Mouse (Mus musculus): ENCODE measurements at regions not wholly inside any gene's neighbourhood (a gene's known extent, or its start where the extent isn't known, plus 50 kb on each side); places are given as distances from the start of the nearest gene placed in this dataset.

- Histone ChIP-seq H3K4me1 (ENCODE audit: control insufficient read depth, insufficient read depth, low read length) (peaks cover 3% of the 10 kb centered on the region; the same call in 1 of the 2 replicates), H3K36me3 (ENCODE audit: control insufficient read depth, insufficient read depth, low read length) (no peaks in the 10 kb centered on the region), H3K9me3 (ENCODE audit: control insufficient read depth, low read length) (no peaks in the 10 kb centered on the region), H3K4me2 (ENCODE audit: low read depth, low read length) (no peak overlapping the region), H3K4me3 (ENCODE audit: low read depth, low read length) (no peak overlapping the region), H3K27ac (replicated peaks; ENCODE audit: low read depth, low read length) (no peak overlapping the region), H3K27me3 (replicated peaks; ENCODE audit: control insufficient read depth, insufficient read depth, low read length) (no peaks in the 10 kb centered on the region), H3K9ac (ENCODE audit: low read depth, low read length) (no peak overlapping the region)
- 40% methylated on average over 4 of the region's 4 CpGs for WGBS
- ATAC-seq (ENCODE audit: low read depth) (no peak), DNase-seq (ENCODE audit: low spot score) (peak; percentile 33)
These were observed 126.6 kb upstream of the Thsd7b start for GRCm38 (mm10) chr1:129146395-129147094.

- Histone ChIP-seq H3K4me3 (ENCODE audit: low read depth, low read length) (no peak overlapping the region), H3K9ac (ENCODE audit: low read depth, low read length) (no peak overlapping the region), H3K4me2 (ENCODE audit: low read depth, low read length) (no peak overlapping the region), H3K27me3 (replicated peaks; ENCODE audit: control insufficient read depth, insufficient read depth, low read length) (no peaks in the 10 kb centered on the region), H3K27ac (replicated peaks; ENCODE audit: low read depth, low read length) (no peak overlapping the region), H3K9me3 (ENCODE audit: control insufficient read depth, low read length) (no peaks in the 10 kb centered on the region), H3K4me1 (ENCODE audit: control insufficient read depth, insufficient read depth, low read length) (no peaks in the 10 kb centered on the region), H3K36me3 (ENCODE audit: control insufficient read depth, insufficient read depth, low read length) (no peaks in the 10 kb centered on the region)
- DNase-seq (ENCODE audit: low spot score) (no peak), ATAC-seq (ENCODE audit: low read depth) (no peak)
- 77% methylated on average over 7 of the region's 7 CpGs for WGBS
These were observed 134.3 kb upstream of the Thsd7b start for GRCm38 (mm10) chr1:129138783-129139182.

GRCm38 (mm10) chr1:129106961-129107557, 166.0 kb upstream of the Thsd7b start:
- no peak overlapping the region for H3K4me2 ChIP-seq (ENCODE audit: low read depth, low read length)
- H3K9ac ChIP-seq (ENCODE audit: low read depth, low read length): no peak overlapping the region
- H3K4me1 ChIP-seq (ENCODE audit: control insufficient read depth, insufficient read depth, low read length): no peaks in the 10 kb centered on the region
- H3K36me3 ChIP-seq (ENCODE audit: control insufficient read depth, insufficient read depth, low read length): no peaks in the 10 kb centered on the region
- H3K27ac ChIP-seq (replicated peaks; ENCODE audit: low read depth, low read length): no peak overlapping the region
- H3K27me3 ChIP-seq (replicated peaks; ENCODE audit: control insufficient read depth, insufficient read depth, low read length): no peaks in the 10 kb centered on the region
- no peak overlapping the region for H3K4me3 ChIP-seq (ENCODE audit: low read depth, low read length)
- no peak for ATAC-seq (ENCODE audit: low read depth)
- WGBS: 67% methylated on average over 1 of the region's 1 CpGs
- no peaks in the 10 kb centered on the region for H3K9me3 ChIP-seq (ENCODE audit: control insufficient read depth, low read length)
- no peak for DNase-seq (ENCODE audit: low spot score)

GRCm38 (mm10) chr1:129100997-129101396, 172.1 kb upstream of the Thsd7b start:
- H3K27me3 ChIP-seq (replicated peaks; ENCODE audit: control insufficient read depth, insufficient read depth, low read length): no peaks in the 10 kb centered on the region
- H3K4me3 ChIP-seq (ENCODE audit: low read depth, low read length): no peak overlapping the region
- no peaks in the 10 kb centered on the region for H3K4me1 ChIP-seq (ENCODE audit: control insufficient read depth, insufficient read depth, low read length)
- H3K36me3 ChIP-seq (ENCODE audit: control insufficient read depth, insufficient read depth, low read length): no peaks in the 10 kb centered on the region
- H3K27ac ChIP-seq (replicated peaks; ENCODE audit: low read depth, low read length): no peak overlapping the region
- WGBS: 87% methylated on average over 8 of the region's 8 CpGs
- ATAC-seq (ENCODE audit: low read depth): no peak
- H3K9me3 ChIP-seq (ENCODE audit: control insufficient read depth, low read length): no peaks in the 10 kb centered on the region
- no peak for DNase-seq (ENCODE audit: low spot score)
- H3K4me2 ChIP-seq (ENCODE audit: low read depth, low read length): no peak overlapping the region
- no peak overlapping the region for H3K9ac ChIP-seq (ENCODE audit: low read depth, low read length)

GRCm38 (mm10) chr1:129078274-129078673, 194.8 kb upstream of the Thsd7b start:
- no peaks in the 10 kb centered on the region for H3K27me3 ChIP-seq (replicated peaks; ENCODE audit: control insufficient read depth, insufficient read depth, low read length)
- no peak overlapping the region for H3K9ac ChIP-seq (ENCODE audit: low read depth, low read length)
- H3K27ac ChIP-seq (replicated peaks; ENCODE audit: low read depth, low read length): no peak overlapping the region
- H3K4me2 ChIP-seq (ENCODE audit: low read depth, low read length): no peak overlapping the region
- DNase-seq (ENCODE audit: low spot score): no peak
- H3K36me3 ChIP-seq (ENCODE audit: control insufficient read depth, insufficient read depth, low read length): no peaks in the 10 kb centered on the region
- no peak overlapping the region for H3K4me3 ChIP-seq (ENCODE audit: low read depth, low read length)
- H3K9me3 ChIP-seq (ENCODE audit: control insufficient read depth, low read length): no peaks in the 10 kb centered on the region
- no peak for ATAC-seq (ENCODE audit: low read depth)
- no peaks in the 10 kb centered on the region for H3K4me1 ChIP-seq (ENCODE audit: control insufficient read depth, insufficient read depth, low read length)
- WGBS: 72% methylated on average over 3 of the region's 3 CpGs

GRCm38 (mm10) chr1:129057182-129057581, 215.9 kb upstream of the Thsd7b start:
- no peak overlapping the region for H3K9ac ChIP-seq (ENCODE audit: low read depth, low read length)
- H3K27ac ChIP-seq (replicated peaks; ENCODE audit: low read depth, low read length): no peak overlapping the region
- H3K4me2 ChIP-seq (ENCODE audit: low read depth, low read length): no peak overlapping the region
- no peaks in the 10 kb centered on the region for H3K36me3 ChIP-seq (ENCODE audit: control insufficient read depth, insufficient read depth, low read length)
- H3K27me3 ChIP-seq (replicated peaks; ENCODE audit: control insufficient read depth, insufficient read depth, low read length): no peaks in the 10 kb centered on the region
- H3K4me3 ChIP-seq (ENCODE audit: low read depth, low read length): no peak overlapping the region
- ATAC-seq (ENCODE audit: low read depth) (no peak), DNase-seq (ENCODE audit: low spot score) (no peak)
- H3K9me3 ChIP-seq (ENCODE audit: control insufficient read depth, low read length): no peaks in the 10 kb centered on the region
- WGBS: 71% methylated on average over 6 of the region's 6 CpGs
- H3K4me1 ChIP-seq (ENCODE audit: control insufficient read depth, insufficient read depth, low read length): no peaks in the 10 kb centered on the region

GRCm38 (mm10) chr1:129055252-129055651, 217.8 kb upstream of the Thsd7b start:
- H3K36me3 ChIP-seq (ENCODE audit: control insufficient read depth, insufficient read depth, low read length): no peaks in the 10 kb centered on the region

GRCm38 (mm10) chr1:129033707-129034106, 239.4 kb upstream of the Thsd7b start:
- DNase-seq (ENCODE audit: low spot score): no peak
- no peak for ATAC-seq (ENCODE audit: low read depth)

More at GRCm38 (mm10) chr1:129055252-129055651, 217.8 kb upstream of the Thsd7b start:
- no peaks in the 10 kb centered on the region for H3K27me3 ChIP-seq (replicated peaks; ENCODE audit: control insufficient read depth, insufficient read depth, low read length)
- H3K9ac ChIP-seq (ENCODE audit: low read depth, low read length): no peak overlapping the region
- no peak overlapping the region for H3K4me2 ChIP-seq (ENCODE audit: low read depth, low read length)
- ATAC-seq (ENCODE audit: low read depth): no peak
- no peak overlapping the region for H3K4me3 ChIP-seq (ENCODE audit: low read depth, low read length)
- no peaks in the 10 kb centered on the region for H3K9me3 ChIP-seq (ENCODE audit: control insufficient read depth, low read length)
- DNase-seq (ENCODE audit: low spot score): no peak
- H3K27ac ChIP-seq (replicated peaks; ENCODE audit: low read depth, low read length): no peak overlapping the region
- H3K4me1 ChIP-seq (ENCODE audit: control insufficient read depth, insufficient read depth, low read length): no peaks in the 10 kb centered on the region

GRCm38 (mm10) chr1:129005899-129006298, 267.2 kb upstream of the Thsd7b start:
- no peaks in the 10 kb centered on the region for H3K36me3 ChIP-seq (ENCODE audit: control insufficient read depth, insufficient read depth, low read length)
- 62% methylated on average over 1 of the region's 1 CpGs for WGBS
- H3K9me3 ChIP-seq (ENCODE audit: control insufficient read depth, low read length): no peaks in the 10 kb centered on the region
- H3K27me3 ChIP-seq (replicated peaks; ENCODE audit: control insufficient read depth, insufficient read depth, low read length): no peaks in the 10 kb centered on the region
- no peak overlapping the region for H3K27ac ChIP-seq (replicated peaks; ENCODE audit: low read depth, low read length)
- no peak overlapping the region for H3K4me3 ChIP-seq (ENCODE audit: low read depth, low read length)
- H3K4me2 ChIP-seq (ENCODE audit: low read depth, low read length): no peak overlapping the region
- no peaks in the 10 kb centered on the region for H3K4me1 ChIP-seq (ENCODE audit: control insufficient read depth, insufficient read depth, low read length)
- ATAC-seq (ENCODE audit: low read depth) (peak; percentile 70; the same call in 1 of the 2 replicates), DNase-seq (ENCODE audit: low spot score) (peak; percentile 42)
- H3K9ac ChIP-seq (ENCODE audit: low read depth, low read length): no peak overlapping the region

More at GRCm38 (mm10) chr1:129033707-129034106, 239.4 kb upstream of the Thsd7b start:
- 77% methylated on average over 5 of the region's 5 CpGs for WGBS
- Histone ChIP-seq H3K4me3 (ENCODE audit: low read depth, low read length) (no peak overlapping the region), H3K27ac (replicated peaks; ENCODE audit: low read depth, low read length) (no peak overlapping the region), H3K9ac (ENCODE audit: low read depth, low read length) (no peak overlapping the region), H3K36me3 (ENCODE audit: control insufficient read depth, insufficient read depth, low read length) (no peaks in the 10 kb centered on the region), H3K9me3 (ENCODE audit: control insufficient read depth, low read length) (no peaks in the 10 kb centered on the region), H3K4me2 (ENCODE audit: low read depth, low read length) (no peak overlapping the region), H3K4me1 (ENCODE audit: control insufficient read depth, insufficient read depth, low read length) (no peaks in the 10 kb centered on the region), H3K27me3 (replicated peaks; ENCODE audit: control insufficient read depth, insufficient read depth, low read length) (no peaks in the 10 kb centered on the region)
